Mouse (Mus musculus): ENCODE results near the gene Pgm2l1.

Gene Pgm2l1

GRCm38 (mm10) chr7:100296699-100297098 lies 69.5 kb downstream of the Pgm2l1 start:
- peak; percentile 12 for DNase-seq (ENCODE audit: low spot score)

DNA sequence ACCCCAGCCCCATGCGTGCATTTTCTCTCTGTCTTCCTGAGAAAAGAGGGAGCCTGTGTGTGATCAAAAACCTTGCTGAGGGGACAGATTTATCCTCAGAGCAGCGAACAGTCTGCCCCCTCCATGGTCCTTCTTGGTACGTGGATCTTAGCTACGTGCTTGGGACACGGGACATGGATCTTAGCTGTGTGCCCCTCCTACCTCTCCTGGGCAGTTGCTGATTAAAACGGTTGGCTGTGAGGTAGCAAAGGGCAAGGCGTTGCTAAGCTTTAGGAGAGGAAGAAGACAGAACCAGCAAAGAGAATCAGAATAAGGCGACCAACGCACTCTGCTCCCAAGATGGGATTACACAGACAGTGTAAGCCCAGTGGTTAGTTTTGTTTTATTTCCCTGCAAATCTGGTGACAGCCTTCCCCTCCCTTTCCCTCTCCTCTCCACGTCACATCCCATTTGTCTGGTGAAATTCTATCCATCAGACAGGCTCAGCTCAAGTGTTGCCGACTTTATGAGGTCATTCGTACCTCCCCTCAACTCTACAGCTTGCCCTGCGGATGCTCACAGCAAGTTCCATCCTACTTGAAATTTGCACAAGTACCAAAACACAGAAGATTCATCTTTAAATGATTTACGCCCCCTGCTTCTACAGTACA lies 71.8 kb downstream of the Pgm2l1 start:
- no peak for DNase-seq (ENCODE audit: low spot score)

DNA sequence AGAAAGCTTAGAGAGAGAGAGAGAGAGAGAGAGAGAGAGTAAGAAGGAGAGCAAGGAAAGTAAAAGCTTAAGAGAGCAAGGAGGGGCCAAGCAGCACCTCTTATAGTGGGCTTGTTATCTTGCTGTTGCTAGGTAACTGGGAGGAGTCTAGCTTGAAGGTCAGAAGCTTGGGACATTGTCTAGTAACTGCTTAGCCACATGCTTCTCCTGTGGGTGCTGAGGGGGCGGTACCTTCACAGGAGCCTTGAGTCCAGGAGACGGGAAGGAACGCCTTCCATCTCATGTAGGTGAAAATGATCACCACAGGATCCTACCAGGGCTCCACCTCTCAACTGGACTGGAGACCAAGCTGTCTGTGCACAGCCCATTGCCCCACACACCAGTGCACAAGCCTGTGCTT lies 74.2 kb downstream of the Pgm2l1 start:
- no peak for DNase-seq (ENCODE audit: low spot score)

GRCm38 (mm10) chr7:100302316-100302715 lies 75.1 kb downstream of the Pgm2l1 start:
- no peak for DNase-seq (ENCODE audit: low spot score)

- no peak for DNase-seq (ENCODE audit: low spot score)
Measured at GRCm38 (mm10) chr7:100305894-100306293, 78.7 kb downstream of the Pgm2l1 start.

DNA sequence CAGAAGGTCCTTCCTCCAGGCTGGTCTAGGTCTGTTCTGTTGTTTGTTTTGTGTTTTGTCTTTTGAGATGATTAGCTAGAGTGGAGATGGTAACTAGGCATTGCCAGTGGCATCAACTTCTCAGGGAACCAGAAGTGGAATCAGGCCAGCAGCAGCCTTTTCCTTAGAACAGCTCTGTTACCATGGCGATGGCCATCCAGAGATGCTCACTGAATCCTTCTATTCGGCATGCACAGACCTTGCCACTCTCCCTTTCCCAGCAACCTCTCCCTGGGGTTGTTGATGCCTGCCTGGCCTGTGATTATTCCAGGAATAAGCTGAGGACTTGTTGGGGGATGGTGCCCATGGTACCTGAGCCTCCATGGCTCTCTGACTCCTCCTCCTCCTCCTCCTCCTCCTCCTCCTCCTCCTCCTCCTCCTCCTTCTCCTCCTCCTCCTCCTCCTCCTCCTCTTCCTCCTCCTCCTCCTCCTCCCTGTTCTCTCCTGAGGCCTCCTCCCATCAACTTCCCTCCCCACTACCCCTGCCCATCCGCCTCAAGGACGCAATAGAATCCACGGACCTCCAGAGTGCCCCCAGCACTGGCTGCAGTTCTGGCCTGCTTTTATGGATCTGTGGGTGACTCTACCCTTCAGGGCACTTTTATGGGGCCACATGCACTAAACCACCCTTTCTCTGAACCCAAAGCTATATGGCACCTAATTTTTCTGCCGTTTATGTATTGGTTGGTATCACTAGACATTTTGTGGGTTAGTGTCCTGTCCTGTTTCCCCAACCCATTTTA lies 80.9 kb downstream of the Pgm2l1 start:
- no peak for DNase-seq (ENCODE audit: low spot score)

- no peak for DNase-seq (ENCODE audit: low spot score)
Measured at GRCm38 (mm10) chr7:100309216-100309615, 82.0 kb downstream of the Pgm2l1 start.

- DNase-seq (ENCODE audit: low spot score): no peak
Measured at GRCm38 (mm10) chr7:100309679-100310078, 82.5 kb downstream of the Pgm2l1 start.

- DNase-seq (ENCODE audit: low spot score): no peak
Measured at GRCm38 (mm10) chr7:100310290-100310689, 83.1 kb downstream of the Pgm2l1 start.

GRCm38 (mm10) chr7:100312716-100313115 lies 85.5 kb downstream of the Pgm2l1 start:
- DNase-seq (ENCODE audit: low spot score): no peak

GRCm38 (mm10) chr7:100316924-100317323 lies 89.7 kb downstream of the Pgm2l1 start:
- no peak for DNase-seq (ENCODE audit: low spot score)

DNA sequence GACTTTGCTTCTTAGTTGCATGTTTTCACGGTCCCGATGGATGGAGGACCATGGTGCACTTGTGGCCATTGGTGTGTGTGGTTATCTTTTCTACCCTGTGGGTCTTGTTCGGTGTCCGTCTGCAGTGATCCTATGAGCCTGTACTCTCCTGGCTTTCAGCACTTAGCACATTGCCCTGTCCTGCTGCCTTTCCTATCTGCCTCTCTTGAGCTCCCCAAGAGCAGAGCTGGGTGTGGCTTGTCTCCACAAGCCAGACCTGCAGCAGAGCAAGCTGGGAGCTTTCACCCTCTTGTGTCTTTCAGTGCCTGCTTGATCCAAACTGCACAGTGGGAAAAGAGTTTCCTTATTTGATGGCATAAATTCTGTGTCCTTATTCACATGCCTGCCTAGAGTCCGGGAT lies 90.3 kb downstream of the Pgm2l1 start:
- DNase-seq (ENCODE audit: low spot score): no peak

GRCm38 (mm10) chr7:100323721-100324120 lies 96.5 kb downstream of the Pgm2l1 start:
- no peak for DNase-seq (ENCODE audit: low spot score)

DNA sequence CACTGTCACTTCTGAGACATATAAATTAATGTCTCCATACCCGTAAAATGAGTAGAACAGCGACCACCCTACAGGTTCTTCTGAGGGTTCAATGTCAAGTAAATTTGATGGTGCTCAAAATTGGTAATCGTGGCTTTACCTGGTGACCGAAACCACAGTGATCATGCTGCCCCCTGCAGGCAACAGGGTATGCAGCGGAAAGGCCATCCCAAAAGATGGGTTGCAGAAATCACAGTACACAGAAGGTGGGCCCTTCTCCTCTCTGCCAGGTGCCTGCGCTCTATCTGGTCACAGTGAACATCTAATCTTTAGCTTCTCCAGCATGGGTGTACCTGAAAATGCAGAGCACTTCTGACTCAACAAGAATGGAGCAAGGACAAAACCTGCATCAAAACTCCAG lies 98.3 kb downstream of the Pgm2l1 start:
- DNase-seq (ENCODE audit: low spot score): peak; percentile 78

GRCm38 (mm10) chr7:100327514-100327913 lies 100.3 kb downstream of the Pgm2l1 start:
- DNase-seq (ENCODE audit: low spot score): no peak
